43 mouse cellular contexts compared by ENCODE assay signal in genomic region chr13:21372700-21373099, GRCm38 (mm10). TPM values are rescaled to one million over a fixed set of nuclear protein-coding genes. Genes with fewer than 3 reads are reported as not detected.
"Had no signal": no experiment of that assay in that cellular context is flagged by ENCODE, and none has a peak within 500 bp of the region (broad histone marks: within the 10 kb centered on the region; RNA-seq: fewer than 3 reads in every experiment).

No protein-coding gene starts in this region.

- ATAC-seq: hindbrain, embryonic 16.5 days; inflammation-experienced regulatory T-cells, adult 6 months; intestine, embryonic 15.5 days; intestine, postnatal 0 days; liver, embryonic 12.5 days had no signal

- H3K27ac ChIP-seq: gastrocnemius, adult 2 months; hindbrain, embryonic 10.5 days; hindbrain, embryonic 12.5 days; hindbrain, embryonic 14.5 days; intestine, embryonic 15.5 days; limb, embryonic 13.5 days; limb, embryonic 15.5 days; liver, embryonic 12.5 days; liver, embryonic 14.5 days had no signal

- H3K4me1 ChIP-seq: hindbrain, embryonic 10.5 days; hindbrain, embryonic 12.5 days; intestine, embryonic 15.5 days; limb, embryonic 13.5 days; limb, embryonic 15.5 days had no signal

- H3K4me3 ChIP-seq: gastrocnemius, adult 2 months; heart, embryonic 10.5 days; heart, embryonic 12.5 days; hindbrain, embryonic 10.5 days; hindbrain, embryonic 12.5 days; intestine, embryonic 15.5 days; limb, embryonic 13.5 days; limb, embryonic 15.5 days; liver, embryonic 12.5 days had no signal

- DNase-seq: gastrocnemius, adult 2 months; gastrocnemius, postnatal 10 days; gastrocnemius, postnatal 25 days; heart, postnatal 10 days; heart, postnatal 4 days; kidney, adult 18-20 months; kidney, adult 8-10 months; kidney, postnatal 14 days; kidney, postnatal 36 days; layer of hippocampus, adult 9-11 months; layer of hippocampus, postnatal 36 days; left cerebral cortex, postnatal 4 days had no signal

- H3K9ac ChIP-seq: heart, embryonic 12.5 days; hindbrain, embryonic 12.5 days; hindbrain, embryonic 14.5 days; intestine, embryonic 15.5 days; limb, embryonic 13.5 days; limb, embryonic 15.5 days; liver, embryonic 12.5 days; liver, embryonic 14.5 days had no signal

- H3K27me3 ChIP-seq: heart, embryonic 12.5 days; hindbrain, embryonic 12.5 days; intestine, embryonic 15.5 days; limb, embryonic 13.5 days; limb, embryonic 15.5 days; liver, embryonic 12.5 days had no signal

RNA-seq across cellular contexts. Expression of gene Olfr1367, which starts 26.0 kb away (rescaled TPM):
- total RNA-seq: gastrocnemius, adult 2 months; gastrocnemius, postnatal 10 days; gastrocnemius, postnatal 25 days; gastrocnemius, postnatal 4 days; granulocyte monocyte progenitor cell, adult 5-6 weeks; heart, adult 8-10 months; heart, postnatal 10 days; heart, postnatal 25 days; heart, postnatal 4 days; layer of hippocampus, adult 18-20 months; layer of hippocampus, adult 8-10 months; layer of hippocampus, postnatal 14 days; layer of hippocampus, postnatal 36 days; left cerebral cortex, adult 18-20 months; left cerebral cortex, adult 8-10 months; left cerebral cortex, postnatal 10 days; left cerebral cortex, postnatal 25 days; left cerebral cortex, postnatal 4 days; liver, adult 2 months had no signal
- polyA plus RNA-seq: heart, embryonic 10.5 days; heart, embryonic 12.5 days; heart, embryonic 14.5 days; heart, embryonic 16.5 days; hindbrain, embryonic 10.5 days; hindbrain, embryonic 12.5 days; hindbrain, embryonic 14.5 days; hindbrain, embryonic 16.5 days; inflammation-experienced regulatory T-cells, adult 6 months; intestine, embryonic 15.5 days; intestine, postnatal 0 days; kidney, embryonic 14.5 days; kidney, embryonic 16.5 days; large intestine, adult 2 months; limb, embryonic 11.5 days; limb, embryonic 13.5 days; limb, embryonic 15.5 days; liver, adult 2 months; liver, embryonic 12.5 days; liver, embryonic 14.5 days had no signal
